26 mouse cellular contexts compared by ENCODE assay signal in genomic region chr2:118235614-118236013, GRCm38 (mm10). TPM values are rescaled to one million over a fixed set of nuclear protein-coding genes. Genes with fewer than 3 reads are reported as not detected.
DNase-seq lines count a peak whose midpoint lies in the region; ATAC-seq and TF ChIP-seq lines count a peak whose summit lies in the region.
"Had no signal": no experiment of that assay in that cellular context is flagged by ENCODE, and none has a peak within 500 bp of the region (broad histone marks: within the 10 kb centered on the region; RNA-seq: fewer than 3 reads in every experiment).

No protein-coding gene starts in this region.

- TF ChIP-seq CTCF in kidney, adult 2 months (conservative IDR thresholded peaks at IDR 0.05; ENCODE audit: insufficient read depth, insufficient read length, low read depth, low read length) = no peak

- H3K4me3 ChIP-seq in forebrain, embryonic 15.5 days = no peak overlapping the region
- H3K4me3 ChIP-seq in forebrain, embryonic 11.5 days (ENCODE audit: low read depth, low read length) = no peak overlapping the region
- no peak overlapping the region for H3K4me3 ChIP-seq in intestine, embryonic 14.5 days (ENCODE audit: low read depth, low read length)
- H3K4me3 ChIP-seq in intestine, embryonic 15.5 days (replicated peaks) = no peak overlapping the region
- H3K4me3 ChIP-seq in embryonic facial prominence, embryonic 14.5 days (ENCODE audit: low read depth, low read length) = no peak overlapping the region
- no peak overlapping the region for H3K4me3 ChIP-seq in kidney, adult 2 months (ENCODE audit: insufficient read depth, low read depth, low read length)
- H3K4me3 ChIP-seq: hindbrain, embryonic 13.5 days; limb, embryonic 15.5 days; liver, embryonic 13.5 days; megakaryocyte, embryonic 14.5 days; midbrain, embryonic 12.5 days had no signal

- no peaks in the 10 kb centered on the region for H3K9me3 ChIP-seq in forebrain, embryonic 15.5 days
- H3K9me3 ChIP-seq in forebrain, embryonic 11.5 days (ENCODE audit: control insufficient read depth, low read length) = no peaks in the 10 kb centered on the region
- no peaks in the 10 kb centered on the region for H3K9me3 ChIP-seq in intestine, embryonic 14.5 days (ENCODE audit: control insufficient read depth, low read length)
- H3K9me3 ChIP-seq in intestine, embryonic 15.5 days = no peaks in the 10 kb centered on the region
- H3K9me3 ChIP-seq in embryonic facial prominence, embryonic 14.5 days (ENCODE audit: control insufficient read depth, low read length) = no peaks in the 10 kb centered on the region
- H3K9me3 ChIP-seq: hindbrain, embryonic 13.5 days; limb, embryonic 15.5 days; liver, embryonic 13.5 days; megakaryocyte, embryonic 14.5 days; midbrain, embryonic 12.5 days had no signal

- no peak overlapping the region for H3K4me2 ChIP-seq in forebrain, embryonic 15.5 days (replicated peaks)
- no peak overlapping the region for H3K4me2 ChIP-seq in forebrain, embryonic 11.5 days (ENCODE audit: low read depth, low read length, severe bottlenecking)
- H3K4me2 ChIP-seq in intestine, embryonic 14.5 days (ENCODE audit: low read length) = no peak overlapping the region
- H3K4me2 ChIP-seq in intestine, embryonic 15.5 days (replicated peaks) = no peak overlapping the region
- no peak overlapping the region for H3K4me2 ChIP-seq in embryonic facial prominence, embryonic 14.5 days (ENCODE audit: low read depth, low read length)
- H3K4me2 ChIP-seq: hindbrain, embryonic 13.5 days; limb, embryonic 15.5 days; liver, embryonic 13.5 days; midbrain, embryonic 12.5 days had no signal

- no peaks in the 10 kb centered on the region for H3K36me3 ChIP-seq in forebrain, embryonic 15.5 days
- H3K36me3 ChIP-seq in forebrain, embryonic 11.5 days (ENCODE audit: control insufficient read depth, insufficient read depth, low read length) = no peaks in the 10 kb centered on the region
- no peaks in the 10 kb centered on the region for H3K36me3 ChIP-seq in intestine, embryonic 14.5 days (ENCODE audit: control insufficient read depth, insufficient read depth, low read length)
- no peaks in the 10 kb centered on the region for H3K36me3 ChIP-seq in intestine, embryonic 15.5 days
- H3K36me3 ChIP-seq in embryonic facial prominence, embryonic 14.5 days (ENCODE audit: control insufficient read depth, insufficient read depth, low read length) = no peaks in the 10 kb centered on the region
- H3K36me3 ChIP-seq in kidney, adult 2 months (ENCODE audit: control insufficient read depth, insufficient read depth, low read length) = no peaks in the 10 kb centered on the region
- H3K36me3 ChIP-seq: hindbrain, embryonic 13.5 days; limb, embryonic 15.5 days; liver, embryonic 13.5 days; midbrain, embryonic 12.5 days had no signal

- no peak overlapping the region for H3K27ac ChIP-seq in forebrain, embryonic 15.5 days (replicated peaks)
- H3K27ac ChIP-seq in forebrain, embryonic 11.5 days (ENCODE audit: low read depth, low read length) = no peak overlapping the region
- H3K27ac ChIP-seq in intestine, embryonic 14.5 days (ENCODE audit: low read depth) = no peak overlapping the region
- no peak overlapping the region for H3K27ac ChIP-seq in intestine, embryonic 15.5 days
- no peak overlapping the region for H3K27ac ChIP-seq in embryonic facial prominence, embryonic 14.5 days (replicated peaks; ENCODE audit: low read depth, low read length)
- H3K27ac ChIP-seq in kidney, adult 2 months (ENCODE audit: insufficient read depth, low read depth, low read length) = no peak overlapping the region
- H3K27ac ChIP-seq: hindbrain, embryonic 13.5 days; limb, embryonic 15.5 days; liver, embryonic 13.5 days; midbrain, embryonic 12.5 days had no signal

- no peak overlapping the region for H3K9ac ChIP-seq in forebrain, embryonic 15.5 days (replicated peaks)
- H3K9ac ChIP-seq in forebrain, embryonic 11.5 days (ENCODE audit: low read length) = no peak overlapping the region
- no peak overlapping the region for H3K9ac ChIP-seq in intestine, embryonic 14.5 days (ENCODE audit: low read length)
- no peak overlapping the region for H3K9ac ChIP-seq in intestine, embryonic 15.5 days
- H3K9ac ChIP-seq in embryonic facial prominence, embryonic 14.5 days (ENCODE audit: low read depth, low read length) = no peak overlapping the region
- H3K9ac ChIP-seq: hindbrain, embryonic 13.5 days; limb, embryonic 15.5 days; liver, embryonic 13.5 days; midbrain, embryonic 12.5 days had no signal

- 0 out of 2 replicates have a peak, but pooled peaks have one; percentile 35 for ATAC-seq in forebrain, embryonic 15.5 days (replicated peaks)
- no peak for ATAC-seq in forebrain, embryonic 11.5 days (replicated peaks; ENCODE audit: low FRiP score)
- no peak for ATAC-seq in intestine, embryonic 14.5 days (replicated peaks; ENCODE audit: low FRiP score, low TSS enrichment, low read depth)
- no peak for ATAC-seq in intestine, embryonic 15.5 days
- ATAC-seq in embryonic facial prominence, embryonic 14.5 days (ENCODE audit: low read depth) = no peak
- ATAC-seq: intestine, embryonic 16.5 days; lung, postnatal 0 days had no signal

- H3K27me3 ChIP-seq in forebrain, embryonic 15.5 days = no peaks in the 10 kb centered on the region
- H3K27me3 ChIP-seq in forebrain, embryonic 11.5 days (ENCODE audit: control insufficient read depth, insufficient read depth, low read length) = no peaks in the 10 kb centered on the region
- H3K27me3 ChIP-seq in intestine, embryonic 14.5 days (replicated peaks; ENCODE audit: control insufficient read depth, insufficient read depth, low read length) = no peaks in the 10 kb centered on the region
- H3K27me3 ChIP-seq in intestine, embryonic 15.5 days (replicated peaks) = no peaks in the 10 kb centered on the region
- H3K27me3 ChIP-seq in embryonic facial prominence, embryonic 14.5 days (replicated peaks; ENCODE audit: control insufficient read depth, insufficient read depth, low read length) = no peaks in the 10 kb centered on the region
- no peaks in the 10 kb centered on the region for H3K27me3 ChIP-seq in kidney, adult 2 months (replicated peaks; ENCODE audit: control insufficient read depth, insufficient read depth, low read length)
- H3K27me3 ChIP-seq: CH12.LX; hindbrain, embryonic 13.5 days; limb, embryonic 15.5 days; liver, embryonic 13.5 days had no signal

- no peak for TF ChIP-seq POLR2A in kidney, adult 2 months (IDR thresholded peaks at IDR 0.05; ENCODE audit: low read depth, low read length)

- 59% methylated on average over 3 of the region's 3 CpGs for WGBS in forebrain, embryonic 15.5 days
- WGBS in forebrain, embryonic 11.5 days = 87% methylated on average over 3 of the region's 3 CpGs
- WGBS in intestine, embryonic 14.5 days = 87% methylated on average over 3 of the region's 3 CpGs
- 85% methylated on average over 3 of the region's 3 CpGs for WGBS in intestine, embryonic 15.5 days
- WGBS in embryonic facial prominence, embryonic 14.5 days = 53% methylated on average over 3 of the region's 3 CpGs
- 78% methylated on average over 3 of the region's 3 CpGs for WGBS in kidney, adult 2 months

- peak; percentile 52 to 68 for DNase-seq in cerebellum, postnatal 10 days
- no peak for DNase-seq in cerebellum, adult 11 months
- DNase-seq in forebrain, embryonic 11.5 days (ENCODE audit: low spot score) = no peak
- DNase-seq in intestine, embryonic 14.5 days (ENCODE audit: low spot score) = peak; percentile 16
- DNase-seq in embryonic facial prominence, embryonic 14.5 days (ENCODE audit: low spot score) = peak; percentile 19
- no peak for DNase-seq in kidney, adult 2 months
- DNase-seq: adrenal gland, adult 8-10 months; cerebellum, adult 9-11 months; heart, postnatal 14 days; kidney, adult 9 months; kidney, postnatal 10 days; layer of hippocampus, adult 9-11 months; liver, embryonic 13.5 days; lung, adult 18-20 months; lung, postnatal 4 days; right cerebral cortex, postnatal 14 days had no signal

- H3K4me1 ChIP-seq in forebrain, embryonic 15.5 days = peaks cover 8% of the 10 kb centered on the region
- no peaks in the 10 kb centered on the region for H3K4me1 ChIP-seq in forebrain, embryonic 11.5 days (replicated peaks; ENCODE audit: control insufficient read depth, insufficient read depth, low read length)
- H3K4me1 ChIP-seq in intestine, embryonic 14.5 days (replicated peaks; ENCODE audit: control insufficient read depth, insufficient read depth, low read length) = no peaks in the 10 kb centered on the region
- H3K4me1 ChIP-seq in intestine, embryonic 15.5 days (replicated peaks) = no peaks in the 10 kb centered on the region
- peaks cover 3% of the 10 kb centered on the region for H3K4me1 ChIP-seq in embryonic facial prominence, embryonic 14.5 days (ENCODE audit: control insufficient read depth, insufficient read depth, low read length)
- H3K4me1 ChIP-seq in kidney, adult 2 months (ENCODE audit: control insufficient read depth, insufficient read depth, low read length) = no peaks in the 10 kb centered on the region
- H3K4me1 ChIP-seq: hindbrain, embryonic 13.5 days; limb, embryonic 15.5 days; liver, embryonic 13.5 days; megakaryocyte, embryonic 14.5 days; midbrain, embryonic 12.5 days had no signal

RNA-seq across cellular contexts. Expression of gene Fsip1, which starts 21.2 kb away (rescaled TPM):
- polyA plus RNA-seq in forebrain, embryonic 15.5 days (2015; fragmentation: Nextera tagmentation; extraction: Ambion mirVana) = 3.3 TPM in 2 replicates
- 3.2 and 4.2 TPM in 2 replicates for polyA plus RNA-seq in forebrain, embryonic 11.5 days (2014; fragmentation: Nextera tagmentation; extraction: Ambion mirVana)
- 0.36 and 0.49 TPM in 2 replicates for polyA plus RNA-seq in intestine, embryonic 14.5 days (2014; fragmentation: Nextera tagmentation; extraction: Ambion mirVana)
- polyA plus RNA-seq in intestine, embryonic 15.5 days (2015; fragmentation: Nextera tagmentation; extraction: Ambion mirVana) = 0.14 and 0.19 TPM in 2 replicates
- polyA plus RNA-seq in embryonic facial prominence, embryonic 14.5 days (2014; fragmentation: Nextera tagmentation; extraction: Ambion mirVana) = 0.96 and 1.0 TPM in 2 replicates
- 0.14 and 0.18 TPM in 2 replicates for polyA plus RNA-seq in kidney, adult 2 months (2012; rRNA removed)
- polyA plus RNA-seq: large intestine, adult 2 months had no signal

Comparison
In these comparisons a context has a peak if more than half of its experiments do, and no peak if none do; other contexts are left out.
1. DNase-seq: peak in cerebellum, postnatal 10 days (2 of 2), intestine, embryonic 14.5 days (single experiment) and embryonic facial prominence, embryonic 14.5 days (single experiment); none in cerebellum, adult 11 months (single experiment), forebrain, embryonic 11.5 days (single experiment) and kidney, adult 2 months (single experiment).